Mouse (Mus musculus): ENCODE results near the gene Msn.
"Not testable (repeated sequence)": the region's sequence is repeated elsewhere in the genome, so short reads cannot be mapped to it uniquely, and the experiment has no call there.

Msn gene

DNA sequence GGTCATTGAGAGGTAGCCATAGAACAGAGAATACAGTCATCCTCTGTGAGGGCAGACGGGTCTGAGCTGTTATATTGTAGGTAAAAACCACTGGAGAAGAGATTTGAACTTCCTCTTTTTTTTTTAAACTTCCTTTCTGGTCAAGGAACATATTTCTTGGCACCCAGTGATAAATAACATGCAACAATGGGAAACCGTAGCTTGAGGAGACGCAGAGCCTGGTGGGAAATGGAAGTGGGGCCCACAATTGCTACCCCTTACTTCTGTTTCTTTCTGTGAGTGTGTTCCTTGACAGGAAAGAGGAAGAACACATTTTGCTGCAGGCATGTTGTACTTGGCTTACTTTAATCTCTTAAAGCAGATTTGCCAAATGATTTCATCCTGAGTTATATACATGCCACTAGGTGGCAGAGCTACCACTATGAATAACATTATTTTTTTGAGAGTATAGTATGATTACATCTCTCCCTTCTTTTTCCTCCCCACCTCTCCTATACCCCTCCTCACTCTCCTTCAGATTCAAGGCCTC, 49.2 kb downstream of the Msn start:
- peak; percentile 5 for DNase-seq (ENCODE audit: low spot score)

DNA sequence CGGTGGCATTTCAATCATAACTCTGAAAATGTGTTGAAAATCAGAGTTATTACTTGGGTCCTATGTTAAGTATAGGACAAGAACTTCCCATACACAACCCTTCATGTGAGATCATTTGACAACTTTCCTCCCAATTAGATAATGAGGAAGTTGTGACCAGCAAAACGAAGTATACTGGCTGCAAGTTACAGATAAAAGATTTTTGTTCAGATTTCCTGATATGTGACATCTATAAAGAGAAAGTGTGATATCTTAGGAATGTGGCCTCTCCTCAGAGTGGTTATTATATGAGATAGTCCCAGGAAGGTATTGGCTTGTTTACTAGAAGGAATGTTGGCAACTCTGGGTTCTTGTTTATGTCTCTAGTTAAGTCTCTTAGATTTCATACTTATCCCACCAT, 52.4 kb downstream of the Msn start:
- no peak for DNase-seq (ENCODE audit: low spot score)

DNA sequence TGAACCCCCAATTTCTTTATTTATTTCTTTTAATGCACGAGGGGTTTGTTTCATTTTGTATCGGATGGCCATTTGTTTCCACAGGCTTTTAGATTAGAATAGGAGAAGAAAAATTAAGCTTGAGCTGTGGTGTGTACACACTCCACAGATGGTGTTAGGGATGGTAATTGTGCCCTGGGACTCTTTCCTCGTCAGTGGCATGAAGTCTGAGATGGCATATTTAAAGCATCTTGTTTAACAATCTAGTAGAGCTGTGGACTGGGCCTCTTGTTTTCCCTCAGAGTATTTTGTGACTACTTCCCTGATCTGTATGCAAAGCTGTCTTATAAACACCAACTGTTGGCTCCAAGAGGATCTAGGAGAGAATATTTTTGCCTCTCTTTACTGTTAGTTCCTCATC, 57.5 kb downstream of the Msn start:
- DNase-seq (ENCODE audit: low spot score): no peak

DNA sequence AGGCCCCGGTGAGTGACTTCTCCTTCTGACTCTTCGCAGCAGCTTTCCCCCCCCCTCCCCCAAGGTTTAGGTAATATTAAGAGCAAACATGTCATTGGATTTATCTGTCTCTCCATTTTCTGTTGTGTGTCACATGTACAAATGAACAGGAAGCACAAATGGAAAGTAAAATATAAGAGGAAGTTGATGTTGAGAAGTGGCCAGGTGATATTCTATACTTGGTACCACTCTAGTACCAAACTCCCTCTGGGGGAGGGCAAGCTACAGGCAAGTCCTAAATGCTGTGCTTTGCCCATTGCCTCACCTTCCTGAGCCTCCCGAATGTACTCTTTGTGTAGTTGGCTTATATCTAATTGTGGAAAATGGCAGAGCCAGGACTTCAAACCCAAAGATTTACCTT, 62.1 kb downstream of the Msn start:
- DNase-seq (ENCODE audit: low spot score): no peak

DNA sequence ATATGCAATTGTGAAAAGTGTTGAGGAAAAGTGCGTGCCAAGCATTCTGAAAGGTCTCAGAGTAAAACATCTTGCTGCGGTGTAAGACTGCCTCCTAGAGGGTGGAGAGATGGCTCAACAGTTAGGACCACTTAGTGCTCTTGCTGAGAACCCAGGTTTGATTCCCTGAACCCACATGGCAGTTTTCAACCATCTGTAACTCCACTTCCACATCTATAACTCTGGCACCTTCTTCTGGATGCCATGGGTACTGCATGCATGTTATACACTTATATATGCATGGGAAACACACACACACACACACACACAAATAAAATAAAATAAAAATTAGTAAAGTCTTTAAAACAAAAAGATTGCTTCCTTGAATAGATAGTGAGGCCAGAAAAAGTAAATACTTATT, 66.7 kb downstream of the Msn start:
- DNase-seq (ENCODE audit: low spot score): peak; percentile 35

DNA sequence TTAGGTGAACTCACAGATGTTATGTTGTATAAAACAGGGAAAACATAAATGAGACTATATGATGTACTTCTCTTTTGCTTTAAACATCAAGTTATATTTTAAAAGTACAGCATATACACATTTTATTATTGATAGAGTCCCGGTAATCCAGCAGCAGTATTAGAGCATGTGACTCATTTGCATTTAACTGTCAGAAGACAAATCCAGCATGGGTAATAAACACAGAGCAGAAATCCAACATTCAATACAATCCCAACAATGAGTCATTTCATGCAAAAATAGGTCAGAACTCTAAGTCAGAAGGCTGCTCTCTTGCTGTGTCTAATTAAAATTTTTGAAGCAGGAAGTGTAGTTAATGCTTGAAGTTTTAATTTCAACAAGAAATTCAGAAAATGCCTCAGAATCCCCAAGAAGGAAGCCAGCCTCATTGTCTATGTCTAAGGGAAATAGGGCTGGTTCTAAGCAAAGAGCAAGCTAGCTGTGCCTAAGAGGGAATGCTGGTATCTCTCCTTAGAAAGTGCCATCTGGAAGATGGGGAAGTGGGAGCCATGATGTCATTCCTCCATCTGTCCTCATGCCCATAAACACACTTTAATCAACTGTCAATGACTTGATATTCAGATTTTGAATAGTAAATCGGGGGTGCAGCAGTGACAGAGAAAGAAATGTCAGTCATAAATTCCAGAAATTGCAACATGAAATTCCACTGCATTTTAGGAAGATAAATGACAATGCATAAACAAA, 76.0 kb downstream of the Msn start:
- DNase-seq (ENCODE audit: low spot score): peak; percentile 17

DNA sequence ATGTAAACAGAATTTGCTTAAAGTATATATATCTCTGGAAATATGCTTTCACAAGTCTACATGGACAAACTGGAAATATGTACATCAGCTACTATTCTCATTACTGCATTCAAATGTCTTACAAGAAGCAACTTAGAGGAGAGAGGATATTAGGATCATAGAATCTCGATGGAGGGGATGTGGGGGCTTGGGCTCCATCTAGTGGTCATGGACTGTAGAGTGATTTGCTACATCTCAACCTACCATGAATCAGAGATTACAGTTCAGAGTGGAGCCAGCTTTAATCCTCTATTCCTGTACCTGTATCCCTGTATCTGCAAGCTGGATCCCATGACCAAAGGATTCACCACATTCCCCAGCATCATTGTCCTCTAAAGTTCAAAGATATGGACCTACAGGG, 82.6 kb downstream of the Msn start:
- peak; percentile 74 for DNase-seq (ENCODE audit: low spot score)

DNA sequence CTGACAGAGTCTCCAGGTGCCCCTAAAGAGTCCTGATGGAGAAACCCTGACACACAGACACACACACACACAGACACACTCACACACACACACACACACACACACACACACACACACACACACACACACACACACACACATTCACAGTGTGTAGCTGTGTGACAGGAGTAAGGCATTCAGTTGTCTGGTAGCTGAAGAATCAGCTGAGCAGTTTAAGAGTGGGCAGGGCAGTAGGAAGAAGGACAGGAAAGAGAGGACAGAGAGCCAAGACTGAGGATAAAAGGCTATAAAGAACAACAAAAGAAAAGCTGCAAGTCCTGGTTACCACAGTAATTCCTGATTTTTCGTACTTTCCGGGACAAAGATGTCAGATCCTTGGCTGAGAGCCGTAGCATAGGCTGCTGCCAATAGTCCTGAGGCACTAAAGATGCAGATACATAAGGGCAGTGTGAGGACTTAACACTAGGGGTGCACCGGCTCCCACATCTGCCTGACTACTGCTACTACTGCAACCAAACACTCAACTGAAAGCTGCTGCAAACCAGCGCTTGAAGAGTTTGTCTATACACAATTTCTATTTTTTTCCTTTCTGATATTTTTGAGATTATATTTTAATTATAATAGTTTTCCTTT, 88.4 kb downstream of the Msn start:
- no peak for DNase-seq (ENCODE audit: low spot score)

DNA sequence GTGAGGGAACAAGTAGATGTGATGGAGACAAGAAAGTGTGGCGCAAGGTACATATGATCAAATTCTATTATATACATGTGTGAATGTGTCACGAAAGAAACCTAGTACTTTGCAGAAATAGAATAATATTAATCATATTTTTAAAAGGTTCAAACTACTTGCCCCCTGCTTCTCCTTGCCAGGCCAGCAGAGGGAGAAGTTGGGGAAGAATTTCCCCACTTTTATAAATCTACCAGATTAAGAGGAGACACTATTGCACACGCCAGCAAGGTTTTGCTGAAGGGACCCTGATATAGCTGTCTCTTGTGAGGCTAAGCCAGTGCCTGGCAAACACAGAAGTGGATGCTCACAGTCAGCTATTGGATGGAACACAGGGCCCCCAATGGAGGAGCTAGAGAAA, 109.3 kb downstream of the Msn start:
- not testable (repeated sequence) for DNase-seq (ENCODE audit: low spot score)

DNA sequence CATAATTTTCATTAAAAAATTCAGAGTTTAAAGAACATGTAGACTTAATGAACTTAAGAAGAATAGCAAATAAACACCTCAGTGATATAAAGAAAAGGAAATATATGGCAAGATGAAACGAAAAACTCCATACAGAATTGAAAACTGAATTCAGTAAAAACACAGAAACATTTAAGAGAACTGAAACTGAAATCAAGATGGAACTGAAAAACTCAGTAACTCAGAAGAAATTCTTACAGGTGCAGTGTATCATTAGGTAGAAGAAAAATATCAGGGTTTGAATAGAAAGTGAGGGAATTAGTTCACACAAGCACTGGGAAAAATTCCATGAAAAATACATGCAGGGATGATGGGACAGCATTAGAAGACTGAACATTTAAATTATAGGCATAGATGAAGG, 111.0 kb downstream of the Msn start:
- no peak for DNase-seq (ENCODE audit: low spot score)

DNA sequence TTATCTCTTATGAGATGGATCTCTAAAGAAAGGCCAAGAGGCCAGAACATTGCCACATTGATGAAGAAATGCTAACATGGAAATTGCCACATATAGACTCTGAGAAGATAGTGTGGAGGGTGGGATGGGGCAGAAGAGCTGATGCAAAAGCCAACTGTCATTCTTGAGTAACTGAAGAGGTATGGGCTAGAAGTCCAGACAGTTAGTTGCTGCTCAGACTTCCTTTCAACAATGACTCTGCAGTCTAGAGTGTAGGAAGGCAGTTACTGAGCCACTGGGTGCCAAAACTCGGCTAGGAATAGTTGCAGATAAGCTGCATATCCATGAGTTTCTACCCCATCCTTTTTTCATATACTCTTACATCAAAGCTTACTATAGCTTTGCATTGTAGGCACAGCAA, 122.2 kb downstream of the Msn start:
- DNase-seq (ENCODE audit: low spot score): no peak

Data from retina, embryonic 14.5 days (tissue).